Mouse (Mus musculus) T-helper 17 cell (primary cell): ENCODE results near the gene Crlf1.

Source experiments
- in situ Hi-C, 2 experiments: fragments of 300-600 bp; cut with MboI, MseI; formaldehyde crosslinking; loops; 1 replicate in 1 of 2; 2 replicates in 1 of 2; pipeline ENCODE4 v1.15.1; 2025; ENCODE audit warnings: high pct_unique_total_duplicates in 2 of 2

The Crlf1 gene

GRCm38 (mm10) chr8:70468733-70469132, 24.2 kb upstream of the Crlf1 start:
- in situ Hi-C loops: no loop called here

DNA sequence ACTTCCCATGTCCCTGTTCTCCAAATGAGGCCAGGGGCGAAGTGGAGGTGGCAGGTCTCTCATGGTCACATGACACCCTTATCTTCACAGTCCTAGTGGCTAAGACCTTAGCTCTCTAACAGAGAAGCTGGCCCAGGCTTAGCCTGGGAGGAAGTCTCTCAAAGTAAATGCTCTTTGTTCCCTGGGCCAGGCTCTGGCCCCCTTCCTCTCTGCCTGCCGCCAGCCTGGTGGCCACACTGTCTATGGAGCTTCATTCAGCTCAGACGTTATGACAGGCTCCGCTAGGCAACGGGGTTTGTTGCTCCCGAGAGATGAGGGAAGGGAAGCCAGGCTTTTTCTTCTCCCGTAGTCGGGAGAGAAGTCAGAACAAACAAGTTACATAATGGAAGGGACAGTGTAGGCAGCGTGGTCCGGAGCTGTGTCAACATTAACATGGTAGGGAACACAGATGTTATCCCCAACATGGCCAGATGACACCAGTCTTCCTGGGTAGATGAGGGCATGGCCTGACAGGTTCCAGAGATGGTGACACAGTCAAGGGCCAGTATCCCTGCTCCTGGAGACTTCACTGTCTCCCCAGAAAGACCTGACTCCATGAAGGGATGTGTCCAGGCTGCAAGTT, 23.6 kb upstream of the Crlf1 start:
- in situ Hi-C loops: no loop called here

DNA sequence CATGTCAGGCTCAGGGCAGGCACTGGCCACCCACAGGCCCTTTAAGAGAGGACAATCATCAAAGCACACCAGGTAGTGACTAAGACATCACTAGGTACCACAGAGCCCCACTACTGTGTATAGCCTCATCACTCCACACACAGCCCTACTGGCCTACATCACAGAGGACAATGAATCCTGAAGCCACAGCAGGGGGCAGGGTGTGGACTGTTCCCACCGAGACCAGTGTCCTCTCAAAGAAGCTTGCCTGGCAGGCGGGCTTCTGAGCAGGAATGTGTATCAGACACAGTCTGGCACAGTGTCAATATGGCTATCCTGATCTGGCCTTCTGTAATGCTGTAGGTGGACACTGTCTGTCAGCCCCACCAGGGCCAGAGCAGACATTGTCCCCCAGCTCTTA, 23.0 kb upstream of the Crlf1 start:
- in situ Hi-C loops: no loop called here

GRCm38 (mm10) chr8:70471856-70472255, 21.1 kb upstream of the Crlf1 start:
- in situ Hi-C loops: no loop called here

GRCm38 (mm10) chr8:70476333-70477268, 16.4 kb upstream of the Crlf1 start, which contains the start of gene Klhl26:
Gene Klhl26, minus strand, starts transcription at chr8:70476968.
- in situ Hi-C loops: no loop called here

GRCm38 (mm10) chr8:70477269-70477982, 15.5 kb upstream of the Crlf1 start:
- in situ Hi-C loops: no loop called here

- in situ Hi-C loops: no loop called here
These were observed 11.1 kb upstream of the Crlf1 start for GRCm38 (mm10) chr8:70481908-70482307.

DNA sequence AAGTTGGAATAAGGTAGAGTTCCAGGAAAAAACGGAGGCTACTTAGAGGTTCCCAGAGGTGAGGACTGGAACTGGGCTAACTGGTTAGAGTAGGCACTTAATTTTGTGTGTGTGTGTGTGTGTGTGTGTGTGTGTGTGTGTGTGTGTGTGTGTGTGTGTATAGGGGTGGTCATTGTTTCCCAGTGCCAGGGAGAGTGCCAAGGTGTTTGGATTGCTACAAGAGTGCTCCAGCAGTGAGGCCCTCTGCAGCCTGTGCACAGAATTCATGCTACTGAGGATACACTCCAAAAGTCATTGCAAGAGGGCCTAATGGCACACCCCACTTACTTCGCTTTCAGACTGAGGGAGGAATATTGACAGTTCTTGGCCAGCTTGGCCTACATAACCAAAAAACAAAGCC, 10.0 kb upstream of the Crlf1 start:
- in situ Hi-C loops: no loop called here

GRCm38 (mm10) chr8:70486191-70486681, 6.7 kb upstream of the Crlf1 start:
- in situ Hi-C loops: loop anchor here in 1 of 2 experiments (5.0 kb wide), 1 partner anchor 39 kb away; no protein-coding TSS in a partner anchor

DNA sequence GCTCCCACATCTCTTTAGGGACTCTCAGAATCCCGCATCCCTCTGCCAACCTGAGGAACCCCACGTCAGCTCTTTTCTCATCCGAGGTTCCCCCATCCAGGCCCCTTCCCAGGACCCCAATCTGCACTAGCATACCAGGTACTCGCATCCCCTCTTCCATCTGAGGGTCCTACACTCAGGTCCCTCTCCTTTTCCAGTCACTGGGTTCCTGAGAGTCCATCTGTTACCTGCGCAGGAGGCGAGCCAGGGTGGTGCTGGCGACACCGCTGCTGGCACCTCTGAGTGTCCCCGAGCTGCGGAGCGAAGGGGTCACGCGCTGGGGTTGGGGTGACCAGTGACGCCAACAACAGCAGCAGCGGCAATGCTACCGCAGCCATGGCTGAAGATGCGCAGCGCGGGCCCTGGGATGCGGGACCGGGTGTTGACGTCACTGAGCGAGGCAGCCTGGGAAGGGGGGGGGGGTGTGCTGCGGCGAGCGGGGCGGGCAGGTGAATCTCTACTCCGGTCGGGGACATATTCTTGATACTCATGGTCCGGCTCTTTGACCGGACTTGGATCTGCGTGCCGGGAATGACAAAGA, 5.9 kb upstream of the Crlf1 start, which contains the start of gene Tmem59l:
Gene Tmem59l, minus strand, starts transcription at position 418 of the 580 bp plus-strand sequence.
- in situ Hi-C loops: loop anchor here in 1 of 2 experiments (5.0 kb wide), 1 partner anchor 40 kb away; no protein-coding TSS in a partner anchor

- in situ Hi-C loops: loop anchor here in 1 of 2 experiments (5.0 kb wide), 1 partner anchor 41 kb away; no protein-coding TSS in a partner anchor
These were observed 4.8 kb upstream of the Crlf1 start for GRCm38 (mm10) chr8:70487993-70488796.

DNA sequence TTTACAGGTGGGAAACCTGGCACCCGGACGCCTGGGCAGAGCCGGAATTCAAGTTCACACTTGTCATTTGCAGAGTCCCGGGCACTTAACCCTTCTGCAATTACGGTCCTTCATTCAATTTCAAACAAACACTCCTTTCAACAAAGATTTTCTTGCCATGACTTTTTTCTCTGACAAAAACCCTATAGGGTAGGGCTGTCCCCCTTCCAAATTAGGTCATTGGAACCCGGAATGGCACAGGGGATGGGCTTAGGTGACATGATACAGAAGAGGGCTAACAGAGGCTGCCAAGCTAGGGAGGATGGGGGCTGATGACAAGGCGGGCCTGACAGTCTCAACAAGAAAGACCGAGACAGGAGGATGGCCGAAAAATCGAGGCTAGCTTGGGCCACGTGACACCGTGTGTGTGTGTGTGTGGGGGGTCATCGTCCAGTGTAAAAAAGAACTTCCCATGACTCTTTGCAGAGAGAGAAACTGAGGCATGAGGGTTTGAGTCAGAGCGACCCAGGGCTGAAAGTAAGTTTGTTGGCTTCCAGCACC, 4.0 kb upstream of the Crlf1 start:
- in situ Hi-C loops: loop anchor here in 1 of 2 experiments (5.0 kb wide), 1 partner anchor 42 kb away; no protein-coding TSS in a partner anchor

GRCm38 (mm10) chr8:70489576-70489975, 3.4 kb upstream of the Crlf1 start:
- in situ Hi-C loops: loop anchor here in 1 of 2 experiments (5.0 kb wide), 1 partner anchor 42 kb away; no protein-coding TSS in a partner anchor

GRCm38 (mm10) chr8:70490061-70490879, 2.7 kb upstream of the Crlf1 start:
- in situ Hi-C loops: loop anchor here in 1 of 2 experiments (5.0 kb wide), 1 partner anchor 113 kb away; no protein-coding TSS in a partner anchor

- in situ Hi-C loops: loop anchor here in 1 of 2 experiments (5.0 kb wide), 1 partner anchor 114 kb away; no protein-coding TSS in a partner anchor
These were observed 2.0 kb upstream of the Crlf1 start for GRCm38 (mm10) chr8:70490880-70491495.

DNA sequence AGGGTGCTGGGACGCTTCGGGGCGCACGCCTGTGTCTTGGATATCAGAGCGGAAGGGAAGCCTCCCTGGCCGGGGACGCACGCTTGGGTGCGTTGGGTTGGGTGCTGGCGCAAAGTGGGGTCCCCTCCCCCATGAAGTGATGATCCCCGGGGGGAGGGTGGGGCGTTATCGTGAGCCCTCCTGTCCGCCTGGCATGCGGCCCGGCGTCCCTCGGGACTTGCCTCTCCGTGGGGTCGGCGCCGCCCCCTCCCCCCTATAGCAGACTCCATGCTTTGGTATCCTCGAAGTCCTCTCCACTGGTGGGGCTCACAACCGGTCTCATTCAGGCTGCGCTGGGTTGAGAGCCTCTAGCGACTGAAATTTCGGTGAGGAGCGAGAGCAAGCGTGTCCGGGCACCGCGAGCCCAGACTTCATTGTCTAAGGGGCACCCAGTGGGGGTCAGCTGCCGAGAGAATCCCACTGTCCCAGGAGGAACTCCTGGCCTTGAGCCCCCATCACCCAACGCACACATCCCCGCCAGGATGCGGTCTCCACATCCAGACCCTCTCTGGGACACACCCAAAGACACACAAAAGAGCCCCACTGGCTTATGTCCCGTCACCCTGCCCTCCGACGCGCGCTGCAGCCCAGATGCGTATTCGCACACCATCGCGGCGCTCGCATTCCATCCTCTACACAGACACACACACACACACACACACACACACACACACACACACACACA, 896 bp downstream of the Crlf1 start:
- in situ Hi-C loops: loop anchor here in 1 of 2 experiments (5.0 kb wide), 1 partner anchor 117 kb away; no protein-coding TSS in a partner anchor

- in situ Hi-C loops: loop anchor here in 1 of 2 experiments (5.0 kb wide), 1 partner anchor 117 kb away; no protein-coding TSS in a partner anchor
These were observed 1.5 kb downstream of the Crlf1 start for GRCm38 (mm10) chr8:70494416-70494945.
